Mouse (Mus musculus) kidney, postnatal 4 days (tissue): ENCODE measurements around the gene Zfp148.

Experiments used
- DNase-seq, 2 experiments: peaks; one replicate each; pipeline ENCODE4 v3.0.0; 2021; ENCODE audit warnings: mixed read lengths in 2 of 2

Gene Zfp148

GRCm38 (mm10) chr16:33536456-33536855 is 155.8 kb downstream of the Zfp148 start:
- no peak for DNase-seq

DNA sequence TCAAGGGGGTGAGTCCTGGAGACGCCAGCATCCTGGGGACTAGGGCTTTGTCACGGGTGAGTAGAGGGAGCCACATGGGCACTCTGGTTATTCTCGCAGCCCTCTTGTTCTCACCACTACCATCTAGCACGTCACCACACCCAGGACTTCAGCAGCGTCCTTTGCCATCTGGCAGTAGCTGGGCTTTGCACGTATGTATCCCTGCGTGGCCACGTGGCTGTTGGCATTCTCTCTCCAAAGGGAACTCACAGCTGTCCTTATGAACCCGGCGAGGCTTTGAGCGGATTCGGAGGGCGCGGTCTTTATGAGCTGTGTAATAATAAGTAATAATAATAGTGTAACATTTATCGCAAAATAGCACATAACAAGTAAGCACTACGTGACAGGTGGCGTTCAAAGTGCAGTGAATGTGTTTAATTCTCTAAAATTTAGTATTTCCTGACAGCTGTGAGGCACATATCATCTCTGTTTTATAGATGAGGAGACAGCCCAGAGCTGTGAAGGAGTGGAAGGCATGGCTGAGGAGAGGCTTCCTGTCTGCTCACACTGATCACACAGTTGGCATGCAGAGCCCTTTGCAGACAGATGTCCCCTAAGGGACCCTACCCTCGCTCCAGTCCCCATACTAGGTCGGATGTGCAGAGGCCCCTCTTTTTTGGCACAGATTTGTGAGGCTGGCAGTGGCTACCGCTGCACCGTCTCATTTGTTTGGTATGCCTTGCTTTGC is 157.0 kb downstream of the Zfp148 start:
- no peak for DNase-seq

DNA sequence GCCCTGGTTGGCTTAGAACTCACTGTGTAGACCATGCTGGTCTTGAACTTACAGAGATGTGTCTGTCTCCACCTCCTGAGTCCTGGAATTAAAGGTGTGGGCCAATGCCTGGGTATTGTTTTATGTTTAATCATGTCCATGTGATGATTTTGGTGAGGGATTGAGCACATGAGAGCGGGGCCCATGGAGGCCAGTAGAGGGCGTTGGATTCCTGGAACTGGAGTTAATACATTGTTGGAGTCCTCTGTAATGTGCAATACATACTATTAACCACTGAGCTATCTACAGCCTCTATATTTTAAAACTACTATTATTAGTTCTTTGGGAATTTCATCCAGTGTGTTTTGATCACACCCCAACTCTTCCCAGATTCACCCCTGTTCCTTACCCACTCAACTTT is 163.7 kb downstream of the Zfp148 start:
- DNase-seq: no peak

DNA sequence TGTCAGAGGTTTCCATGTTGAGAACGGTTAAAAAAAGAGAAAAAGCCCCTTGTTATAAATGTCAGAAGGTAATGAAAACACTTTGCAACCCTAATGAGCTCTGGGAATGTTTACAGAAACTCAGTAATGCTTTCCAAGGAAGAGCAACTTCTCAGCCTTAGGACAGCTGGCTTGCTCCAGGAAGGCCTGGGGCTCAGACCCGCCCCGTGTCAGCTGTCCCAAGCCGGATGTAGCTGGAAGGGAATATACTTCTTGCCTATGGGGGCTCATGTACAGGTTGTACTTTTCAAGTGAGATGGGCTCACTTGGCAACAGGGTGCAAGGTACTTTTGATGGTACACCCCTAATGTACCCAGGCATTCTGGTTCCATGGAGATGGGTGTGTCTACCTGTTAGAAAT is 164.9 kb downstream of the Zfp148 start:
- DNase-seq: no peak

- peak in 1 of 2 experiments; percentile 48 for DNase-seq
Observed at GRCm38 (mm10) chr16:33553689-33554342, 173.2 kb downstream of the Zfp148 start.
